Mouse (Mus musculus) kidney, adult 2 months (tissue): ENCODE data around the gene Nrp1.

Experiments
- CTCF ChIP-seq: fragments of 200-500 bp; conservative IDR thresholded peaks from 2 replicates; pipeline ENCODE4 v1.5.1; 2011; ENCODE audit warnings: low read depth, mild to moderate bottlenecking, control low read depth, low read length, moderate library complexity, mixed read lengths; ENCODE audit not compliant: insufficient read depth, insufficient read length
- POLR2A ChIP-seq: fragments of 200-500 bp; IDR thresholded peaks from one replicate; pipeline ENCODE4 v1.6.1; 2011; ENCODE audit warnings: low read depth, low read length, control low read depth

DNA sequence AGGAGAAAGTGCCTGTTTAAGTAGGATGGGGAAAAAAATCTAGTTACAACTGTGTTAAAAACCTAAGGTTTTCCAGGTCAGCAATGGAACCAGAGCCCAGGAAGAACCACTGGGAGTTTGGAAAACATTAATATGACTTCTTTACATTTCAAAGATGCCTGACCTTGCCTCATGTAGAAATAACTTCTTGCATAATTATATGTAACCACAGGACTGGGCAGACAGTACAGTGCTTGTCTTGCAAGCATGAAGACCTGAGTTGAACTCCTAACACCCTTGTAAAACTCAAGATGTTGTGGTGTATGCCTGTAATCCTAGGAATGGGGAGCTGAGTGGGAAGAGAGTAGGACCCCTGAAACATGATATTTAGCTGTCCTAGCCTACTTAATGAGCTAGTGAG, 61.6 kb downstream of the Nrp1 start:
- TF ChIP-seq CTCF (no peak), POLR2A (no peak)
